Mouse (Mus musculus): ENCODE results near the gene Arhgap22.

DNA sequence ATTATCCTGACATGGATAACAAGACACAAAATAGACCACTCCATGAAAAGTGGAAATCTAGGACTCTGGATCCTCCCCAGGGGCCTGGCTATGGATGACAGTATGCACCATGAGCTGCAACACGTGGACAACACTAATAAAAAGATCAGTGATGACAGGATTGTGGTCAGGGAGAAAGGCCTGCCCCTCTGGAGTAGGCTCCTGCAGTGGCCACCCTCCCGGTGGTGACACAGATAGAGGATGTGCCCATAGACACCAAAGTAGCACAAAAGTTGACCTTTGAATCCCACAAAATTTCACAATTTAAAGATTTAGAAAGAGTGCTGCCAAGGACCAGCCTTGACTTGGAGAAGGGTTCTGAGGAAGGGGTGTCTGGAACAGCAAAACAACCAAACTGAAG, 29.4 kb downstream of the Arhgap22 start:
- TF ChIP-seq CTCF (IDR thresholded peaks at IDR 0.05; ENCODE audit: control insufficient read depth, insufficient read depth, insufficient read length) (no peak), USF1 (IDR thresholded peaks at IDR 0.05; ENCODE audit: low read depth) (peak; percentile 94), MYOD1 (IDR thresholded peaks at IDR 0.05; ENCODE audit: control insufficient read depth, insufficient read length, low read depth) (no peak)
